12 mouse cellular contexts compared by ENCODE assay signal in genomic region chr4:55451711-55452110, GRCm38 (mm10).
"Had no signal": no experiment of that assay in that cellular context is flagged by ENCODE, and none has a peak within 500 bp of the region (broad histone marks: within the 10 kb centered on the region; RNA-seq: fewer than 3 reads in every experiment).

No protein-coding gene starts in this region.

- H3K4me3 ChIP-seq: midbrain, embryonic 13.5 days; midbrain, embryonic 15.5 days; neural tube, embryonic 12.5 days; stomach, embryonic 15.5 days had no signal

- H3K36me3 ChIP-seq: midbrain, embryonic 13.5 days; midbrain, embryonic 15.5 days; neural tube, embryonic 12.5 days; stomach, embryonic 15.5 days had no signal

- H3K27ac ChIP-seq: midbrain, embryonic 13.5 days; midbrain, embryonic 15.5 days; neural tube, embryonic 12.5 days; stomach, embryonic 15.5 days; stomach, postnatal 0 days had no signal

- H3K27me3 ChIP-seq: midbrain, embryonic 13.5 days; midbrain, embryonic 15.5 days; neural tube, embryonic 12.5 days; stomach, embryonic 15.5 days had no signal

- H3K9me3 ChIP-seq: midbrain, embryonic 13.5 days; midbrain, embryonic 15.5 days; neural tube, embryonic 12.5 days; stomach, embryonic 15.5 days had no signal

- DNase-seq: lung, adult 18-20 months; lung, postnatal 10 days; lung, postnatal 4 days; retina, postnatal 1 day; right cerebral cortex, adult 18-20 months; right cerebral cortex, postnatal 25 days; right cerebral cortex, postnatal 4 days had no signal

- H3K4me1 ChIP-seq: midbrain, embryonic 13.5 days; midbrain, embryonic 15.5 days; neural tube, embryonic 12.5 days; stomach, embryonic 15.5 days had no signal
